Mouse (Mus musculus) lung, postnatal 0 days (tissue): ENCODE results near the gene Gm17087. TPM values are rescaled to one million over a fixed set of nuclear protein-coding genes. Genes with fewer than 3 reads are reported as not detected.

Experiments
- ATAC-seq: fragments of 200-750 bp; cut with Nextera tagmentation; 2 replicates; pipeline ENCODE4 v1.8.0; 2017; ENCODE audit warnings: moderate library complexity
- DNase-seq: peaks from one replicate; pipeline ENCODE4 v3.0.0-alpha.2; 2016; ENCODE audit warnings: low spot score
- H3K27ac ChIP-seq: fragments of 300-500 bp; sonication (generic); 2 replicates; pipeline ENCODE4 v1.5.1; 2014; ENCODE audit warnings: antibody characterized with exemption, mild to moderate bottlenecking, low read length, mixed read lengths
- H3K27me3 ChIP-seq: fragments of 300-500 bp; sonication (generic); replicated peaks from 2 replicates; pipeline ENCODE4 v1.6.1; 2014; ENCODE audit warnings: low read length, mixed read lengths; ENCODE audit not compliant: insufficient read depth
- H3K36me3 ChIP-seq: fragments of 300-500 bp; sonication (generic); 2 replicates; pipeline ENCODE4 v1.6.1; 2014; ENCODE audit warnings: low read length, mixed read lengths; ENCODE audit not compliant: insufficient read depth
- H3K4me1 ChIP-seq: fragments of 300-500 bp; sonication (generic); 2 replicates; pipeline ENCODE4 v1.6.1; 2014; ENCODE audit warnings: antibody characterized with exemption, low read depth, low read length, mixed read lengths; ENCODE audit not compliant: insufficient read depth
- H3K4me2 ChIP-seq: fragments of 300-500 bp; sonication (generic); replicated peaks from 2 replicates; pipeline ENCODE4 v1.6.1; 2014; ENCODE audit warnings: low read depth, mild to moderate bottlenecking, low read length, moderate library complexity, mixed read lengths
- H3K4me3 ChIP-seq: fragments of 300-500 bp; sonication (generic); 2 replicates; pipeline ENCODE4 v1.5.1; 2014; ENCODE audit warnings: low read depth, low read length
- H3K9ac ChIP-seq: fragments of 300-500 bp; sonication (generic); replicated peaks from 2 replicates; pipeline ENCODE4 v1.6.1; 2014; ENCODE audit warnings: low read depth, mild to moderate bottlenecking
- H3K9me3 ChIP-seq: fragments of 300-500 bp; sonication (generic); 2 replicates; pipeline ENCODE4 v1.6.1; 2016; ENCODE audit warnings: low read length, mixed read lengths
- CTCF ChIP-seq: IDR thresholded peaks from 2 replicates; pipeline ENCODE4 v1.5.1; 2016; ENCODE audit warnings: antibody characterized with exemption, mild to moderate bottlenecking
- EP300 ChIP-seq: IDR thresholded peaks from 2 replicates; pipeline ENCODE4 v1.6.1; 2016; ENCODE audit warnings: antibody characterized with exemption, mild to moderate bottlenecking, control low read depth
- WGBS: fragments of 180-500 bp; shearing (Covaris S2); extraction: QIAGEN DNeasy Blood & Tissue Kit; methylation state at CpG from one replicate; pipeline ENCODE4 v1.1.7; 2014; 5-methylcytosine and 5-hydroxymethylcytosine counted together
- polyA plus RNA-seq: library from polyadenylated mRNA; unstranded; fragments of >200 nt; fragmentation: Nextera tagmentation; extraction: Ambion mirVana; gene quantifications from 2 replicates; pipeline ENCODE4 v1.2.1, GENCODE M21; 2015

Gm17087 gene
- polyA plus RNA-seq: not detected in 2 replicates

DNA sequence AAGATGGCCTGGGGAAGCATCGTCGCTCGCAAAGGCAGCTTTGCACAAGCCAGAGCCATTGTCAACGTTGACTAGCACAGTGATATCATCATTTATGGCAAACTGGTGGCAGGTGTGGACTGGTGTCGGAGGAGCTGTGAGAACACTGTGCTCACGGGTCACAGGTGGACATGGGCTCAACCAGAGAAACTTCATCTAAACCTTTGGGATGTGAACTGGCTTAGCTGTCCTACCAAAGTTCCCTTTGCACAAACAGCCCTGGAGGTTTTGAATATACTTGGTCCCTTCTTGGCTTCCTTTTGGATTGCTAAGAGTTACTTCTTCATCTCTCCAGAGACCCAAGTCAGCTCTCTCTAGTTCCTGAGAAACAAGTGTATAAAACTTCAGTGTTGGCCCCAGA, at the start of gene Gm17087:
Gm17087 (minus strand) TSS at position 101 of the 400 bp plus-strand sequence.
- H3K36me3 ChIP-seq: no peaks in the 10 kb centered on the region
- no peaks in the 10 kb centered on the region for H3K27me3 ChIP-seq
- H3K4me3 ChIP-seq: no peak within 1 kb of the TSS
- TF ChIP-seq EP300: no peak
- no peak for TF ChIP-seq CTCF
- no peak within 1 kb of the TSS for H3K4me2 ChIP-seq
- ATAC-seq (no peak), DNase-seq (no peak)
- 84% methylated on average over 6 of the region's 6 CpGs for WGBS
- H3K4me1 ChIP-seq: no peaks in the 10 kb centered on the region
- H3K9ac ChIP-seq: no peak within 1 kb of the TSS
- H3K27ac ChIP-seq: no peak within 1 kb of the TSS
- no peaks in the 10 kb centered on the region for H3K9me3 ChIP-seq

DNA sequence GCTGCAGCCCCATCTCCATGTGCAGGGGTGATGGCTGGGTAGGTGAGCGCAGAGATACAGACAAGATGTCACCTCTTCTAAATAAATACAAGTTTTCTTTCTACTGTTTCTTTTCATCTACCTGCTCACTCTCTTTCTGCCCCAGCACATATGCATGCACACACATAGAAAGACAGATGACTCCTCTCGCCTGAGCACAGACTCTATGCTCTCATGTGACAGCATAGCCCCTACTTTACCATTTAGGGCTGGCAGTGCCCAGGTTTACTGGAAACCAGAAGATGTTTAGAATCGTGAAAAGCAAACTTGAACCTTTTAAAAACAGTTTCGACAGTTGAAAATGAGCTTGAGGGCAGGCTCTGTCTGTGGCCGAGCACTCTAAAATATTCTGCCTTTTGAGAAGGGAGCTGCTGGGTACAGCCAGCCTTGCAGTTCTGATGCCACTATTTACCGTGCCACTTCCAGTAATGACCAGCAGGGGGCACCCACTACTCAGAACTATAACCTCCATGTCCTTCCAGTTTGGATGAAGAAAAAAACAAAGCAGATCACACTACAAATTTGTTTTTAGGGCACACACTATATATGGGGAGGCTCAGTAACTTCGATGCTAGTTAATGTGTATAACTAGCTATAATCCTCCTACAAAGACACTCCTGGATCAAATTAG, 47.3 kb upstream of the Gm17087 start:
- Histone ChIP-seq H3K4me1 (no peaks in the 10 kb centered on the region), H3K27me3 (no peaks in the 10 kb centered on the region), H3K9me3 (no peaks in the 10 kb centered on the region), H3K36me3 (no peaks in the 10 kb centered on the region), H3K4me3 (no peak overlapping the region), H3K9ac (no peak overlapping the region), H3K4me2 (no peak overlapping the region), H3K27ac (no peak overlapping the region)
- ATAC-seq (no peak), DNase-seq (peak; percentile 78)
- WGBS: 32% methylated on average over 7 of the region's 7 CpGs
- TF ChIP-seq CTCF: peak; percentile 90
- TF ChIP-seq EP300: no peak

DNA sequence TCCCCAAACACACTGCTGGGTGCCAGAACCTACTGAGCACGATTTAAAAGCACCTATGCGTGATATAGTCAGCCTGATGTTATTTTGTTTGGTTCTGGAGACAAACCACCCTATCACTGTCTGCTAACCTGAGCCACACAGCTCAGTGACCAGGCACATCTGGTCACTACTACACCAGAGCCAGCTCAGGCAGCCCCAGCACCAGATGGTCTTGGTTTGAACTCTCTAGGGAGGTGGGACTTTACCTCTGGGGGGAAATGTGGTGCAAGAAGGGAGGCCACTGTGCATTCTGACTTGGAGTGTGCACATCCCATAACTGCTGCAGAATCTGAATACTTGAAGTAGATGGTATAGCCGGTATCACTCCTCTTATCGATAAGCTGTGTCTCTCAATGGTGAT, 45.2 kb upstream of the Gm17087 start:
- Histone ChIP-seq H3K4me2 (no peak overlapping the region), H3K4me1 (no peaks in the 10 kb centered on the region), H3K36me3 (no peaks in the 10 kb centered on the region), H3K9ac (no peak overlapping the region), H3K9me3 (no peaks in the 10 kb centered on the region), H3K27ac (no peak overlapping the region), H3K4me3 (no peak overlapping the region), H3K27me3 (no peaks in the 10 kb centered on the region)
- 75% methylated on average over 4 of the region's 4 CpGs for WGBS
- ATAC-seq (no peak), DNase-seq (no peak)
- TF ChIP-seq EP300 (no peak), CTCF (no peak)

DNA sequence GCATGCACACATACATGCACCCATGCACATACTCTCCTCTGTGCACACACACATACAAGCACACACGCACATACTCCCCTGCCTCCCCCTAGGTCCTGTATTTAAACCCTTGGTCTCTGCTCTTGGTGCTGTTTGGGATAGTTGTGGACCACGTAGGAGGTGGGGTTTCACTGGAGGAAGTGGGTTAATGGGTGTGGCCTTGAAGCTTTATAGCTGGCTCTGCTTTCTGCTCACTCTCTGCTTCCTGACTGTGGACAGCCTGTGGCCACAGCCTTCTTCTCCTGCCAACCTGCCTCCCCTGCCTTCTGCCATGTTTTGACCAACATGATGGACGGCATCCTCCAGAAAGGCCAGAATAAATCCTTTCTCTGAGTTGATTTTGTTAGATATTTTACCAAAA, 39.9 kb upstream of the Gm17087 start:
- no peak overlapping the region for H3K27ac ChIP-seq

DNA sequence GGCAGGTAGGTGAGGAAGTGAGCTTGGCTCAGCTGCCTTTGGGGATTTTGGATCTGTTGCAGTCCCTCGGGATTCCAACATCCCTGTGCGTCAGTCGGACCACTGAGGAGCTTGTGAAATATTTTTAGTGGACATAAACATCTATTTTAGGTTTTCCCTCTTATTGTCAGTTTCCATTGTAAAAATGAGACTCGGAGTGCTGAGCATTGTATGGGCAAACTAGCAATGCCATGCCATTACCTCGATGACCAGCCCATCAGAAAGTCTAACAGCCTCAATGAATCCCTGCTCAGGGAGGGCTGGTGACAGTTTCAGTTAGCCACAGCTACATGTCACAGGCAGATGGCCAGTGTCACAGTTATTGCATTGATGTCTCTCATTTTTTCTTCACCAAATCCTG, 39.2 kb upstream of the Gm17087 start:
- no peaks in the 10 kb centered on the region for H3K27me3 ChIP-seq
- H3K36me3 ChIP-seq: no peaks in the 10 kb centered on the region
- no peak overlapping the region for H3K4me2 ChIP-seq
- WGBS: 75% methylated on average over 5 of the region's 5 CpGs
- TF ChIP-seq EP300: no peak
- no peak for TF ChIP-seq CTCF
- DNase-seq: no peak
- H3K9me3 ChIP-seq: no peaks in the 10 kb centered on the region
- H3K4me3 ChIP-seq: no peak overlapping the region
- no peak for ATAC-seq
- no peaks in the 10 kb centered on the region for H3K4me1 ChIP-seq
- no peak overlapping the region for H3K27ac ChIP-seq
- H3K9ac ChIP-seq: no peak overlapping the region

More for the DNA sequence above, 39.9 kb upstream of the Gm17087 start:
- Histone ChIP-seq H3K4me2 (no peak overlapping the region), H3K9ac (no peak overlapping the region), H3K36me3 (no peaks in the 10 kb centered on the region), H3K4me3 (no peak overlapping the region), H3K4me1 (no peaks in the 10 kb centered on the region), H3K27me3 (no peaks in the 10 kb centered on the region), H3K9me3 (no peaks in the 10 kb centered on the region)
- DNase-seq (no peak), ATAC-seq (no peak)
- no peak for TF ChIP-seq CTCF
- no peak for TF ChIP-seq EP300
- WGBS: 53% methylated on average over 3 of the region's 3 CpGs

DNA sequence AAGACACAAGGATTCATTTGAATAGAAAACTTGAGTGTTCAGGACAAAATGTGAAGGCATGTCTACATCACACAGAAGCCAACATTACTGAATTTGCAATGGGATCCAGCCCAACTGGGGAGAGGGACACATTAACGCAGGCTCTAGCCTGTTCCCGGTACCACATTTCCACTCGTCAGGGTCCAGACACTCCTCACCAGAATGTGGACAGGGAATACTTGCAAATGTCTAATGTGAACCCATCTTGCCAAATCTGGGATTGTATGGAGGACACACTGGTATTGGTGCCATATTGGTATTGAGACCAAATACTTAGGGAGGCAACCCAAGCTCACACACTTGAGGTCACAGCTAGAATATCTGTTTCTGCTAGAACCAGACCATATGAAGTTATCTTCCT, 36.2 kb upstream of the Gm17087 start:
- H3K4me1 ChIP-seq: no peaks in the 10 kb centered on the region
- no peak overlapping the region for H3K27ac ChIP-seq
- WGBS: 88% methylated on average over 3 of the region's 3 CpGs
- no peaks in the 10 kb centered on the region for H3K36me3 ChIP-seq
- no peak overlapping the region for H3K9ac ChIP-seq
- ATAC-seq: no peak
- H3K27me3 ChIP-seq: no peaks in the 10 kb centered on the region
- TF ChIP-seq CTCF (no peak), EP300 (no peak)
- H3K9me3 ChIP-seq: no peaks in the 10 kb centered on the region
- DNase-seq: no peak
- H3K4me2 ChIP-seq: no peak overlapping the region
- no peak overlapping the region for H3K4me3 ChIP-seq

DNA sequence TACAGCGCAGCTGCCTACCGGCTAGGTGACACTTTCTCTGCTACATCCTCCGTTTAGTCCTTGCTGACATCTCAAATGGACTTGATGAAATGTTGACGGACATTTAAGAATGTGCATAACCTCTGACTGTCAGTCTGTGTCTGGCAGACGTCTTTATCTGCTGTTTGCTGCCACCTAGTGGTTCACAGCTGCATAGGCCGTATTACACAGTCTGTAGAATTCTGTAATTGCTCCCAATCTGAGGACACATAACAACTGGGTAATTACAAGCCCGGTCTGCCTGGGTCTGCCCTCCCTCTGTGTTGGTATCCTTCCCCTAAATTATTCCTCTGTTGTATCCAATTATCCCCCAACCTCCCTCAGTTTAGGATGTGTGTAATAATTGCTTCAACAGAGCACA, 31.0 kb upstream of the Gm17087 start:
- DNase-seq (peak; percentile 73), ATAC-seq (0 out of 2 replicates have a peak, but pooled peaks have one; percentile 35)
- no peak overlapping the region for H3K4me3 ChIP-seq
- H3K9me3 ChIP-seq: no peaks in the 10 kb centered on the region
- WGBS: 8% methylated on average over 7 of the region's 7 CpGs
- peak; percentile 90 for TF ChIP-seq CTCF
- TF ChIP-seq EP300: no peak
- no peaks in the 10 kb centered on the region for H3K4me1 ChIP-seq
- no peak overlapping the region for H3K27ac ChIP-seq
- no peak overlapping the region for H3K4me2 ChIP-seq
- no peaks in the 10 kb centered on the region; the same call in 1 of the 2 replicates for H3K27me3 ChIP-seq
- H3K9ac ChIP-seq: no peak overlapping the region
- no peaks in the 10 kb centered on the region for H3K36me3 ChIP-seq
